Mouse (Mus musculus): Measurements from ENCODE around the gene Ppp1r36. TPM values are rescaled to one million over a fixed set of nuclear protein-coding genes. Genes with fewer than 3 reads are reported as not detected.

Gene Ppp1r36
- polyA plus RNA-seq, 1 experiment from 2014 or later, result 3.7 TPM

DNA sequence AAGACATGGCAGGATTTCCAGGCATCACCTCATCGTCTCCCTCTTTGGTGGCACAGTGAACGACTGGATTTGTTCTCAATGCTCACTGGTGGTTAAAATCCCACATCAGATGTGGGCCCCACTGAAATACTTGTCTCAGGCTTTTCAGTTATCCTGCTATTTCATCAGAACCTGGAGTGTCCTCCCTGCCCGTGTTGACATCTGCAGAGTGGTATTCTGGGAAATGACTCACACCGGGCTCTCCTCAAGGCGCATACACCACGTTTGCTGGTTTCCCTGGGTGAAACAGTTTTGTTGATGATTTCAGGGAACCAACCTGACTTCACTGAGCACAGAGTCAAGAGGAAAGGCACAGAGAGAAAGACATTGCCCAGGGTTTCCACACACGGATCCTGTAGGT lies 49.9 kb downstream of the Ppp1r36 start:
- H3K4me3 ChIP-seq (ENCODE audit: low read depth, low read length), result no peak overlapping the region
- no peak overlapping the region for H3K4me2 ChIP-seq
- no peak overlapping the region for H3K27ac ChIP-seq (ENCODE audit: low read depth, low read length)
- H3K4me1 ChIP-seq (ENCODE audit: control insufficient read depth, insufficient read depth, low read length), result 0 out of 2 replicates have a peak, but pooled peaks cover 3% of the 10 kb centered on the region
- H3K9ac ChIP-seq (ENCODE audit: low read depth, low read length), result no peak overlapping the region
- WGBS (ENCODE audit: insufficient replicate concordance), result 51% methylated on average over 7 of the region's 7 CpGs
- H3K36me3 ChIP-seq (ENCODE audit: control insufficient read depth, insufficient read depth, low read length), result no peaks in the 10 kb centered on the region
- H3K27me3 ChIP-seq (ENCODE audit: control insufficient read depth, insufficient read depth, low read length), result no peaks in the 10 kb centered on the region
- no peaks in the 10 kb centered on the region for H3K9me3 ChIP-seq (replicated peaks; ENCODE audit: control insufficient read depth, low read length)
- no peak for ATAC-seq (replicated peaks; ENCODE audit: insufficient number of reproducible peaks, low FRiP score, low TSS enrichment)

DNA sequence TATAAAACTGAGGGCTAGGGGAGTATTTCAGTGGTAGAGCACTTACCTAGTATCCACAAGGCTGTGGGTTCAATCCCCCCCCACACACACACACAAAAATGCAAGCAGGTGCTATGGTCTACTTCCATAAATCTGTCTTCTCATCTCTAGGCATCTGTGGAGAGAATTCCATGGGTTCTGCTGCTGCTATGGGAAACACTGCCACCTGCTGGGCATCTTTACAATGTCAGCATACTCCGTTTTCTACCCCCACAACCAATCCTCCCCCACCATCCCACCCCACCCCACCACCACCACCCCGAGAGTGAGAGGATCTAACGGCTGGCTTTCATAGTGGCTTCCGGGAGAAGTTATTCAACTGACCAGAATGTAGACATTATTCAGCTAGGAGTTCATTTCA lies 54.7 kb downstream of the Ppp1r36 start:
- Histone ChIP-seq H3K36me3 (ENCODE audit: control insufficient read depth, insufficient read depth, low read length) (no peaks in the 10 kb centered on the region), H3K9me3 (replicated peaks; ENCODE audit: control insufficient read depth, low read length) (no peaks in the 10 kb centered on the region), H3K4me1 (ENCODE audit: control insufficient read depth, insufficient read depth, low read length) (no peaks in the 10 kb centered on the region), H3K4me2 (no peak overlapping the region), H3K27ac (ENCODE audit: low read depth, low read length) (no peak overlapping the region), H3K27me3 (ENCODE audit: control insufficient read depth, insufficient read depth, low read length) (no peaks in the 10 kb centered on the region), H3K9ac (ENCODE audit: low read depth, low read length) (no peak overlapping the region), H3K4me3 (ENCODE audit: low read depth, low read length) (no peak overlapping the region)
- no peak for ATAC-seq (replicated peaks; ENCODE audit: insufficient number of reproducible peaks, low FRiP score, low TSS enrichment)
- 14% methylated on average over 4 of the region's 4 CpGs for WGBS (ENCODE audit: insufficient replicate concordance)

DNA sequence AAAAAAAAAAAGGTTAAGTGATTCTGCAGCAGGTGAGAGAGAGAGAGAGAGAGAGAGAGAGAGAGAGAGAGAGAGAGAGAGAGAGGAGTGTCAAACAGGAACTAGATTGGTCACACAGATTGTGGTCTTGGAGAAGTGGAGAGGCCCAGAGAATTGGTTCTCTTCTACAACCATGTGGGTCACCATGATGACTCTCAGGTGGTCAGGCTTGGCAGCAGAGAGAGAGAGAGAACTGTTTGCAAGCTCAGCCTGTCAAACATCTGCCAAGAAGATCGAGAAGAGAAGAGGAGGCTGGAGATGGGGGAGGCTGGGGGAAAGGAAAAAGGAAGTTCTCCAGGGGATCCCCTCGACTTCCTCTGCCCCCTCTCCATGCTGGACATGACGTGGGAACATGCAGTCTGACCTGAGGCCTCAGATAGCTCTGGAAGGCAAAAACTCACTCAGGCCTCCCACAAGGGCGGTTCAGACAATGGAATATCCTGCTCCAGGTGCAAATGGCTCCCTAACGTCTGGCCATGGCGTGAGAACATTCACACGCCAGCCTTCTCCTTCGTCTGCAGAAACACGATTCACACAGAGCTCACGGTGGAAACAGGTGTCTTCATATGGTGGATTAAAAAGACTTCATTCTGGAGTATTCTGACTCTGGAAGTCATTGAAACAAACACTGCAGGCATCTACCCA lies 56.4 kb downstream of the Ppp1r36 start:
- WGBS (ENCODE audit: insufficient replicate concordance), result 63% methylated on average over 10 of the region's 10 CpGs

DNA sequence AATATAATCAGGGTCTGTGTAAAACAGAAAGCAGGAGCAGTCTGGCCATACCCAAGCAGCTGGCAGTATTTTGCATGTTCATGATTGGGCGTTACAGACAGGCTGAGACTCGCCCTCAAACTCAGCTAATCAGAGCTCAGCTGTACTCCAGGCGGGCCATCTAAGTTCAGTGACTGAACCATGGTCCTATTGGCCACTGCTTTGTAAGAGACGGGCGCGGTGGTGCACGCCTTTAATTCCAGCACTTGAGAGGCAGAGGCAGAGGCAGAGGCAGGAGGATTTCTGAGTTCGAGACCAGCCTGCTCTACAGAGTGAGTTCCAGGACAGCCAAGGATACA lies 56.9 kb downstream of the Ppp1r36 start:
- WGBS (ENCODE audit: insufficient replicate concordance), result 79% methylated on average over 8 of the region's 8 CpGs
- Histone ChIP-seq H3K9me3 (replicated peaks; ENCODE audit: control insufficient read depth, low read length) (no peaks in the 10 kb centered on the region), H3K4me2 (no peak overlapping the region), H3K9ac (ENCODE audit: low read depth, low read length) (no peak overlapping the region), H3K4me1 (ENCODE audit: control insufficient read depth, insufficient read depth, low read length) (no peaks in the 10 kb centered on the region), H3K27me3 (ENCODE audit: control insufficient read depth, insufficient read depth, low read length) (no peaks in the 10 kb centered on the region), H3K27ac (ENCODE audit: low read depth, low read length) (no peak overlapping the region), H3K36me3 (ENCODE audit: control insufficient read depth, insufficient read depth, low read length) (no peaks in the 10 kb centered on the region), H3K4me3 (ENCODE audit: low read depth, low read length) (no peak overlapping the region)
- ATAC-seq (replicated peaks; ENCODE audit: insufficient number of reproducible peaks, low FRiP score, low TSS enrichment), result no peak

More for the DNA sequence above, 56.4 kb downstream of the Ppp1r36 start:
- H3K27me3 ChIP-seq (ENCODE audit: control insufficient read depth, insufficient read depth, low read length), result no peaks in the 10 kb centered on the region
- H3K4me1 ChIP-seq (ENCODE audit: control insufficient read depth, insufficient read depth, low read length), result no peaks in the 10 kb centered on the region
- ATAC-seq (replicated peaks; ENCODE audit: insufficient number of reproducible peaks, low FRiP score, low TSS enrichment), result no peak
- H3K9me3 ChIP-seq (replicated peaks; ENCODE audit: control insufficient read depth, low read length), result no peaks in the 10 kb centered on the region
- H3K27ac ChIP-seq (ENCODE audit: low read depth, low read length), result no peak overlapping the region
- H3K4me2 ChIP-seq, result no peak overlapping the region
- no peak overlapping the region for H3K4me3 ChIP-seq (ENCODE audit: low read depth, low read length)
- 0 out of 2 replicates have a peak overlapping the region, but pooled peaks have one; percentile 28 for H3K9ac ChIP-seq (ENCODE audit: low read depth, low read length)
- no peaks in the 10 kb centered on the region for H3K36me3 ChIP-seq (ENCODE audit: control insufficient read depth, insufficient read depth, low read length)

DNA sequence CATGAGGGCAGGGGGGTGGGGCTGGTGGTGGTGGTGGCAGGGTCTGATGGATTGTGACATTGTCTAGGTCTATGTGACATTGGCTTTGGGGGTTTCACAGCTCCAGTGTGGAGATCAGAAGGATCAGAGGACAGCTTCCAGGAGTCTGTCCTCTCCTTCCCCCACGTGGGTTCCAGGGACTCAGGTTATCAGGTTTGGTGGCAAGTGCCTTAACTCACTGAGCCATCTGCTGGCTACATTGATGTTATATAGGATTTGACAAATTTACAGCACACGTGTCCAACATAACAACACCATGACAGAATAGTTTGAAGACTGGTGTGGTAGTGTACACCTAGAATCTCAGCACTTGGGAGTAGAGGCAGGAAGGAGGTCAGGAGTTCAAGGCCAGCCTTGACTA lies 57.5 kb downstream of the Ppp1r36 start:
- H3K4me2 ChIP-seq, result no peak overlapping the region
- no peak overlapping the region for H3K9ac ChIP-seq (ENCODE audit: low read depth, low read length)
- WGBS (ENCODE audit: insufficient replicate concordance), result 41% methylated on average over 2 of the region's 2 CpGs
- no peak overlapping the region for H3K27ac ChIP-seq (ENCODE audit: low read depth, low read length)
- no peaks in the 10 kb centered on the region for H3K4me1 ChIP-seq (ENCODE audit: control insufficient read depth, insufficient read depth, low read length)
- no peaks in the 10 kb centered on the region for H3K36me3 ChIP-seq (ENCODE audit: control insufficient read depth, insufficient read depth, low read length)
- no peaks in the 10 kb centered on the region for H3K9me3 ChIP-seq (replicated peaks; ENCODE audit: control insufficient read depth, low read length)
- ATAC-seq (replicated peaks; ENCODE audit: insufficient number of reproducible peaks, low FRiP score, low TSS enrichment), result no peak
- H3K27me3 ChIP-seq (ENCODE audit: control insufficient read depth, insufficient read depth, low read length), result no peaks in the 10 kb centered on the region
- H3K4me3 ChIP-seq (ENCODE audit: low read depth, low read length), result no peak overlapping the region

DNA sequence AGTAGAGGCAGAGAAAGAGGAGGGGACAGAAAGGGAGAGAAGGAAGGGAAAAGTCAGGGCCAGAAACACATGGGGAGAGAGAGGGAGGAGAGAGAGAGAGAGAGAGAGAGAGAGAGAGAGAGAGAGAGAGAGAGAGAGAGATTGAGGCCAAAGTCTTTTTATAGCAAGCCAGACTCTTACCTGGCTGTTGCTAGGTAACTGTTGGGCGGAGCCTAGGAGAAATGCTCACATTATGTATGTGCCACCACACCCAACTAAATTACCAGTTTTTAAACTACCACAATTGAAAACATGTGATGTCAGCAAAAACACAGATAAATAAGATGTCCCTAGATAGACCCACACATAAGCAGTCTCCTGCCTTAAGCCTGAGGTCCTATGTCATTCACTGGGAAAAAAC lies 58.8 kb downstream of the Ppp1r36 start:
- no peaks in the 10 kb centered on the region for H3K4me1 ChIP-seq (ENCODE audit: control insufficient read depth, insufficient read depth, low read length)
- H3K9me3 ChIP-seq (replicated peaks; ENCODE audit: control insufficient read depth, low read length), result no peaks in the 10 kb centered on the region
- WGBS (ENCODE audit: insufficient replicate concordance), result 75% methylated on average over 1 of the region's 1 CpGs
- ATAC-seq (replicated peaks; ENCODE audit: insufficient number of reproducible peaks, low FRiP score, low TSS enrichment), result no peak
- H3K4me2 ChIP-seq, result no peak overlapping the region
- no peak overlapping the region for H3K27ac ChIP-seq (ENCODE audit: low read depth, low read length)
- H3K36me3 ChIP-seq (ENCODE audit: control insufficient read depth, insufficient read depth, low read length), result no peaks in the 10 kb centered on the region
- no peak overlapping the region for H3K9ac ChIP-seq (ENCODE audit: low read depth, low read length)
- H3K4me3 ChIP-seq (ENCODE audit: low read depth, low read length), result no peak overlapping the region
- no peaks in the 10 kb centered on the region for H3K27me3 ChIP-seq (ENCODE audit: control insufficient read depth, insufficient read depth, low read length)

DNA sequence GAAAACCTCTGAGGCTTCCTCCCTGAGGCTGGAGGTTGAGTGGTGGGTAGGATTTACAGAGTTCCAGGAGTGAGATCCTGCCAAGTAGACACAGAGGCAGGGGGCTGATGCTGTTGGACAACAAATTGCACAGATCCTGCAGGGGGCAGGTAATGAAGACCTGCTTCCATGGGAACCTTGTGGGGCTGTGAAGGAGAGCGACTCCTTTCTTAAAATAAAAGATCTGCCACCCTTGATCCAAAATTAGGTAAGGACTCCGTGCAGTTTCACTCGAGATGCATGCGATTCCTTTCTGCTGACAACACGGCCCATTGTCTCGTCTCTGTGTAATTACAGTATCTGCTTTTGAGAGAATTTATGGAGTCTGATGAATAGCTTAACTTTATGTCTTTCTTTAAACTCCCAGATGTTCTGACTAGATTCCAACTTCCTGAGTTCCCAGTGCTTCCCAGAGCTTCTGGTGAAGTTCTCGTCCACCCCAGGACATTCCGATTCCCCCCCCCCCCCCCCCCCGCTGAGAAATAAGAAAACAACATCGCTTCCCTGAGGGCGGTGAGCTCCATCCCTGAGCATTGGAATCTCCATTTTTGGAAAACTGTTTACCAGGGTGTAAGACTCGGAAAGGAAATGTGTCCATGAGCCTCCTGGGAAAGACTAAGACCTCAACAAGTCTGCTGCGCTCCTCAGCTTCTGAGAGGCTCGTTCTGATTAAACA lies 61.1 kb downstream of the Ppp1r36 start:
- ATAC-seq (replicated peaks; ENCODE audit: insufficient number of reproducible peaks, low FRiP score, low TSS enrichment), result no peak
- no peaks in the 10 kb centered on the region for H3K36me3 ChIP-seq (ENCODE audit: control insufficient read depth, insufficient read depth, low read length)
- H3K9me3 ChIP-seq (replicated peaks; ENCODE audit: control insufficient read depth, low read length), result no peaks in the 10 kb centered on the region
- 33% methylated on average over 14 of the region's 14 CpGs for WGBS (ENCODE audit: insufficient replicate concordance)
- no peaks in the 10 kb centered on the region for H3K27me3 ChIP-seq (ENCODE audit: control insufficient read depth, insufficient read depth, low read length)
- 0 out of 2 replicates have a peak overlapping the region, but pooled peaks have one; percentile 16 for H3K9ac ChIP-seq (ENCODE audit: low read depth, low read length)
- no peak overlapping the region for H3K4me3 ChIP-seq (ENCODE audit: low read depth, low read length)
- H3K27ac ChIP-seq (ENCODE audit: low read depth, low read length), result no peak overlapping the region
- H3K4me1 ChIP-seq (ENCODE audit: control insufficient read depth, insufficient read depth, low read length), result no peaks in the 10 kb centered on the region
- H3K4me2 ChIP-seq, result peak overlapping the region; percentile 41

DNA sequence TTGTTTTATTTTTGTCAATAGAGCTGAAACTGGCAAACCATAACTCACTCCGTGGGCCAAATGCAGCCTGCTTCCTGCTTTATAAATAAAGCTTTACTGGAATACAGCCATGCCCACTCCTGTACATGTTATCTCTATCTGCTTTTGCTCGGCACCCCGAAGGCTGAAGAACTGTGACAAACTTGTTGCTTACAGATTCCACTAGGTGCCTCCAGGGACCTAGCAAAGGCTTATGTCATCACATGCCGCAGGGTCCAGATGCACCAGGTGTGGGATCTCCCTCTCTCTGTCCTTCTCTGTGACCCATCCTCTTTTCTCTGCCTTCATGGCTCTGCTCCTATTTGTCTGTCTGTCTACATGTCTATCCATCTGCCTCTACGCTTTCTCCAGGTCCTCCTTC lies 61.8 kb downstream of the Ppp1r36 start:
- ATAC-seq (replicated peaks; ENCODE audit: insufficient number of reproducible peaks, low FRiP score, low TSS enrichment), result no peak
- no peak overlapping the region for H3K27ac ChIP-seq (ENCODE audit: low read depth, low read length)
- H3K36me3 ChIP-seq (ENCODE audit: control insufficient read depth, insufficient read depth, low read length), result no peaks in the 10 kb centered on the region
- H3K9ac ChIP-seq (ENCODE audit: low read depth, low read length), result no peak overlapping the region
- H3K27me3 ChIP-seq (ENCODE audit: control insufficient read depth, insufficient read depth, low read length), result no peaks in the 10 kb centered on the region
- peak overlapping the region; percentile 41; the same call in 1 of the 2 replicates for H3K4me2 ChIP-seq
- H3K4me3 ChIP-seq (ENCODE audit: low read depth, low read length), result no peak overlapping the region
- H3K4me1 ChIP-seq (ENCODE audit: control insufficient read depth, insufficient read depth, low read length), result no peaks in the 10 kb centered on the region
- no peaks in the 10 kb centered on the region for H3K9me3 ChIP-seq (replicated peaks; ENCODE audit: control insufficient read depth, low read length)
- 38% methylated on average over 5 of the region's 5 CpGs for WGBS (ENCODE audit: insufficient replicate concordance)

Data from heart, embryonic 11.5 days (tissue).